Mouse (Mus musculus) C2C12 (cell line): Measurements from ENCODE around the gene Ifitm10.

ENCODE experiments used
- CEBPB ChIP-seq: IDR thresholded peaks from one replicate; pipeline ENCODE4 v1.6.1; 2011; ENCODE audit warnings: low read depth, mild to moderate bottlenecking, control low read depth, moderate library complexity
- CTCF ChIP-seq: IDR thresholded peaks from one replicate; pipeline ENCODE4 v1.5.1; 2011; ENCODE audit not compliant: control insufficient read depth, insufficient read depth, insufficient read length
- MAX ChIP-seq: IDR thresholded peaks from one replicate; pipeline ENCODE4 v1.6.1; 2011; ENCODE audit warnings: mild to moderate bottlenecking, control low read depth
- MYOD1 ChIP-seq: IDR thresholded peaks from one replicate; pipeline ENCODE4 v1.6.1; 2011; ENCODE audit warnings: low read depth; ENCODE audit not compliant: control insufficient read depth, insufficient read length

DNA sequence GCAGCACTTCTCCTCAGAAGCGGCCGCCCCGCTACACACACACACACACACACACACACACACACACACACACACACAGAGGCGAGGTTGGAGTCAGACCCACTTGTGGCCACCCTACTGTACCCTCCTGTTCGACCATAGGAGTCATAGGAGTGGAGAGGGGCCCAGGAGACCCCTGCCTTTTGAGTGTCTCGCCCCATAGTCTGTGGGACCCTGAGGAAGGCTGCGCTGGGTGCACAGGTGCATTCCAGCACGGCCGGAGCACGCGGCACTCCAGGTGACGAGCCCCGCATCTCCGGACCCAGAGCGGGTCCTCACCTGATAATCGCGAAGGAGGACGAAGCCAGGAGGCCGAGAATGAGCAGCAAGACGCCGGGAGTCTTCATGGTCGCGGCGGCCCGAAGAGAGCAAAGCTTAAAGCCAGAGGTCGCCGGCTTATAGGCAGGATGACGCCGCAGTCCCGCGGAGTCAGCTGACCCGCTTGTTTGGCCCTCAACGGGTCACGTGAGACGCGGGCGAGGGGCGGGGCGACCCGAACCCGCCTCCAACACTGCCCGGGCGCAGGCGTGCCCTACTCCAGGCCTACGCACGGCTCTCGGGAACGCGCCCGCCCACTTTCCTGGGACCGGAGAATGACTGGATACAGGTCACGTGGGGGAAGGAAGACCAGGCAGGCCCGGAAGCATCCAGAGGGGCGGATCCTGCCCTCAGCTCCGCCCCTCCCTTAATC lies 14.0 kb upstream of the Ifitm10 start, which contains the start of gene Ctsd:
- TF ChIP-seq CTCF (no peak), MAX (peak; percentile 53), MYOD1 (no peak), CEBPB (no peak)
